Mouse (Mus musculus): Measurements from ENCODE around the gene Rapsn. TPM values are rescaled to one million over a fixed set of nuclear protein-coding genes. Genes with fewer than 3 reads are reported as not detected.

Gene Rapsn
- polyA plus RNA-seq, 1 experiment from 2014 or later: 0.48 TPM

DNA sequence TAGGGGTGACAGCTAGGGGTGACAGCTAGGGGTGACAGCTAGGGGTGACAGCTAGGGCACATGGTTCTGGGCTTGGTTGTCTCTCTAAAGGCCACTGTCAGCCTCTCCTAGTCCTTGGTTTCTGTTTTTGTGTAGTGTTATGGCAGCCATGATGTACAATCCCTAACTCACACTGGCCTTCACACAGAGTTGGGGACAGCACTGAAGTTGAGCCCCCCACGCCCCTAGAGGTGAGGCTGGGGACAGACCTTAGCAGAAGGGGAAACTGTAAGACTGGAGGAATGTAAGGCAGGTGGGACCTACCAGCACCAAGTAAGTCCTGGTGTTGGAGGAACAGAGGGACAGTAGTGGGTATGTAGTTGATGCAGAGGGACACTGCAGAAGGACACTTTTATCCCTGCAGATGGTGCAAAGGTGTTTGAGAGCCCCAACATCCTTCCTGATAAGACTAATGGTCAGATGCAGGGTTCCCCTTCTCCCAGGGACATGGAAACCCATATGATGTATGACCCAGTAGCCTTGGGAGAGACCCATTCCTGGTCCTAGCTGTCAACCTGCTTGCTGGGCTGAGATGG, 48.0 kb downstream of the Rapsn start:
- H3K9me3 ChIP-seq: no peaks in the 10 kb centered on the region
- no peak overlapping the region for H3K4me3 ChIP-seq (replicated peaks)
- H3K27me3 ChIP-seq: no peaks in the 10 kb centered on the region
- ATAC-seq: no peak
- WGBS: 43% methylated on average over 1 of the region's 1 CpGs
- no peak overlapping the region for H3K27ac ChIP-seq
- H3K4me1 ChIP-seq (replicated peaks): peaks cover 6% of the 10 kb centered on the region
- H3K9ac ChIP-seq (replicated peaks): no peak overlapping the region
- no peaks in the 10 kb centered on the region for H3K36me3 ChIP-seq
- no peak overlapping the region for H3K4me2 ChIP-seq (replicated peaks)

GRCm38 (mm10) chr2:91084179-91084820, 48.9 kb downstream of the Rapsn start:
- 83% methylated on average over 15 of the region's 15 CpGs for whole genome bisulfite sequencing
- no peak for ATAC-seq
- no peak overlapping the region for H3K4me3 ChIP-seq (replicated peaks)
- no peak overlapping the region for H3K27ac ChIP-seq
- H3K4me2 ChIP-seq (replicated peaks): no peak overlapping the region
- no peaks in the 10 kb centered on the region for H3K27me3 ChIP-seq
- no peak overlapping the region for H3K9ac ChIP-seq (replicated peaks)
- no peaks in the 10 kb centered on the region for H3K9me3 ChIP-seq
- H3K4me1 ChIP-seq (replicated peaks): no peaks in the 10 kb centered on the region
- H3K36me3 ChIP-seq: no peaks in the 10 kb centered on the region

GRCm38 (mm10) chr2:91085494-91086391, 50.3 kb downstream of the Rapsn start:
- H3K4me1 ChIP-seq (replicated peaks): no peaks in the 10 kb centered on the region
- H3K4me2 ChIP-seq (replicated peaks): no peak overlapping the region
- no peak overlapping the region for H3K4me3 ChIP-seq (replicated peaks)
- H3K9me3 ChIP-seq: no peaks in the 10 kb centered on the region
- 86% methylated on average over 14 of the region's 14 CpGs for WGBS
- no peaks in the 10 kb centered on the region for H3K27me3 ChIP-seq
- H3K9ac ChIP-seq (replicated peaks): no peak overlapping the region
- H3K27ac ChIP-seq: no peak overlapping the region
- no peak for ATAC-seq
- no peaks in the 10 kb centered on the region for H3K36me3 ChIP-seq

DNA sequence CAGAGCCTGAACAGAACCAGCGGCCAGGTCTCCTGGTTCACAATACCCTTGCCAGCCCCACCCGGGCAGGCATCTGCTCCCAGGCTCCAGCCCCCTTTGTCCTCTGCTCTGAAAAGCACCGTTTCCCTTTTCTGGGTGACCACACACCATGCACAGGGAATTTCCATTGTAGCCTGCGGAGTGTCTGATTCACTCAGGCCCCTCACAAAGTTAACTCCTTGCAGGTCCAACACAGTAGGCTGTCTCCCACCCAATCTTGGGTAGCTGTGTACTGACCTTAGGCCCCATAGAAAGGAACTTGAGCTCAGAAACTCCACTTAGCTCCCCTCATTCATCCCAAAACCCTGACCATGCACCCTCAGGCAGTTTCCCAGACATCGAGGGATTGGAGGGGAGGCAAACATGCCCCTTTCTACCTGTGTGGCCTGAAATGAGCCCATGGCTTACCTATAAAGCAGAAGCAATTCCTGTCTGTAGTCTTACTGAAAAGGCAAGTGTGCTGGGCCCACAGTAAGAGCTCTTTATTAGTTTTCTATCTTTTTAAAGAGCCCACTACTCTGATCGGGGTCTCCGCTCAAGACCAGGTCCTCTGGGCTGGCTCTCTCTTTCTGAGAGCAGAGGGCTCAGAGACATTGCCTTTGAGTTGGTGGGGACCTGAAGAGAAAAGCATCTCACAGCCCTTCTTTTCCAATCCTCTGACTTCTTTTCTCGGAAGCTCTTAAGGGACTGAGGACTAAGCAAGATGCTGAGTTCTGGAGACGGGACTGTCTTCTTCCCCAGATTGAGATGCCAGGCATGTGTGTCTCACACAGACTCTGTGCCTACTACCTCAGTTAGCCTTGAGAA, 51.2 kb downstream of the Rapsn start:
- H3K27ac ChIP-seq: no peak overlapping the region
- H3K9ac ChIP-seq (replicated peaks): no peak overlapping the region
- H3K4me2 ChIP-seq (replicated peaks): no peak overlapping the region
- H3K4me1 ChIP-seq (replicated peaks): no peaks in the 10 kb centered on the region
- H3K9me3 ChIP-seq: no peaks in the 10 kb centered on the region
- no peaks in the 10 kb centered on the region for H3K27me3 ChIP-seq
- no peaks in the 10 kb centered on the region for H3K36me3 ChIP-seq
- WGBS: 58% methylated on average over 9 of the region's 9 CpGs
- no peak for ATAC-seq
- no peak overlapping the region for H3K4me3 ChIP-seq (replicated peaks)

DNA sequence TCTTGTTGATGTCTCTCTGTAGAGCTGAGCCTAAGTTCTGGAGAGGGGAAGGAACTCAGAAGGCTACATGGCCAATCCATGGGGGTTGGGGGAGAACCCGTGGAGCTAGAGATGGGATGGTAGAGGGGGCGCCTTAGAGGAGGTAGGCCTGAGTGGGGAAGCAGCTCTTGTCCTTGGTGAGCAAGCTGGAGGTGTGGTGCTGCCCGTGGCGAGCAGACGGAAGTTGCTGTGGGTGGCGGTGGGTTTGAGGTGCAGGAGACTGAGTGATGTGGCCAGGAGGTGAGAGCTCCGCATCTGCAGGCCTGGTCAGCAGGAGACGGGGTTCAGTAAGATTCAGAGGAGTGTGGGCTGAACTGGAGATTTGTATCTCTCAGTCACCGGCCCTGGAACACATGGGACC, 52.0 kb downstream of the Rapsn start:
- Histone ChIP-seq H3K4me3 (replicated peaks) (no peak overlapping the region), H3K9me3 (no peaks in the 10 kb centered on the region), H3K27me3 (no peaks in the 10 kb centered on the region), H3K4me1 (replicated peaks) (no peaks in the 10 kb centered on the region), H3K4me2 (replicated peaks) (no peak overlapping the region), H3K27ac (no peak overlapping the region), H3K36me3 (no peaks in the 10 kb centered on the region), H3K9ac (replicated peaks) (no peak overlapping the region)
- WGBS: 88% methylated on average over 9 of the region's 9 CpGs
- ATAC-seq: no peak

- WGBS: 82% methylated on average over 9 of the region's 9 CpGs
Measured at GRCm38 (mm10) chr2:91088987-91089386, 53.6 kb downstream of the Rapsn start.

DNA sequence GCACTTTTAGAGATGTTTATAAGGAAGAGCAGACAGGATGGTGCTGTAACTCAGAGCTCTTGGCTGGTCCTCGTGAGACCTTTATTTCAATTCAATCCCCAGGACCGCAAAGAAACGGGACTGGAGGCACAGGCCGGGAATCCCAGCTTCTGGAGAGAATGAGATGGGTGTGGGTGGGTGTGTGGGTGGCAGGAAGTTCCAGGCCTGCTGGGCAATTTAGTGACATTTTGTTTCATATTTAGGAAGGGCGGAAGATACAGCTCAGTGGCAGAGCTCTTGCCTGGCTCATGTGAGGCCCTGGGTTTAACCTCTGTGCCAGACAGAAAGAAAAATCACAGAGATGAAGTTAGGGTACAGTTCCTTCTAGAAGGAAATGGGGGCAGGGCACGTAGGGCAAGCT, 54.8 kb downstream of the Rapsn start:
- Histone ChIP-seq H3K9ac (replicated peaks) (no peak overlapping the region), H3K4me2 (replicated peaks) (no peak overlapping the region), H3K9me3 (no peaks in the 10 kb centered on the region), H3K4me1 (replicated peaks) (no peaks in the 10 kb centered on the region), H3K4me3 (replicated peaks) (no peak overlapping the region), H3K36me3 (no peaks in the 10 kb centered on the region), H3K27ac (no peak overlapping the region), H3K27me3 (no peaks in the 10 kb centered on the region)
- no peak for ATAC-seq
- WGBS: 79% methylated on average over 6 of the region's 6 CpGs

More at GRCm38 (mm10) chr2:91088987-91089386, 53.6 kb downstream of the Rapsn start:
- H3K36me3 ChIP-seq: no peaks in the 10 kb centered on the region
- H3K9ac ChIP-seq (replicated peaks): no peak overlapping the region
- no peaks in the 10 kb centered on the region for H3K27me3 ChIP-seq
- no peaks in the 10 kb centered on the region for H3K9me3 ChIP-seq
- H3K4me2 ChIP-seq (replicated peaks): no peak overlapping the region
- no peaks in the 10 kb centered on the region for H3K4me1 ChIP-seq (replicated peaks)
- no peak for ATAC-seq
- no peak overlapping the region for H3K4me3 ChIP-seq (replicated peaks)
- H3K27ac ChIP-seq: no peak overlapping the region

DNA sequence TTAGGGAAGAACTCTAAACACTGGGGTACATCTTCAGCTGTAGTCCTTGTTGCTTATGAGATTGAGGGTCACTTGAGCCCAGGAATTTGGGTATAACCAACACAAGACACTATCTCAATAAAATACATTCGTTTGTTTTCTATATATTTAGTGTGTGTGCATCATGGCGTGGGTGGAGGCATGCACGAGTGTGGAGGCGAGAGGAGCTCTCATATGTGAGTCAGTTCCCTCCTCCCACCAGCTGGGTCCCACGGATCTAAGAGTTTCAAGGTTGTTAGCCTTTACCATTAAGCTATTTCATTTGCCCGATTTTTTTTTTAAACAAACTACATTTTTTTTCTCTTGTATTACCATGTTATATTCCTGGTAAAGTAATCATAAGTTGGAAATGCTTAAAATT, 55.4 kb downstream of the Rapsn start:
- H3K27me3 ChIP-seq: no peaks in the 10 kb centered on the region
- no peak overlapping the region for H3K27ac ChIP-seq
- H3K4me3 ChIP-seq (replicated peaks): no peak overlapping the region
- WGBS: 79% methylated on average over 6 of the region's 6 CpGs
- no peak for ATAC-seq
- H3K4me1 ChIP-seq (replicated peaks): no peaks in the 10 kb centered on the region
- H3K4me2 ChIP-seq (replicated peaks): no peak overlapping the region
- no peak overlapping the region for H3K9ac ChIP-seq (replicated peaks)
- no peaks in the 10 kb centered on the region for H3K36me3 ChIP-seq
- no peaks in the 10 kb centered on the region for H3K9me3 ChIP-seq

Other genes starting within 250 kb of the Rapsn start
- gene Mtch2, start 188.5 kb upstream of the Rapsn start, polyA plus RNA-seq (2015; fragmentation: Nextera tagmentation; extraction: Ambion mirVana): 246 and 259 TPM in 2 replicates
- gene C1qtnf4, start 149.8 kb upstream of the Rapsn start, polyA plus RNA-seq (2015; fragmentation: Nextera tagmentation; extraction: Ambion mirVana): 18.1 and 27.3 TPM in 2 replicates
- gene Kbtbd4, start 130.9 kb upstream of the Rapsn start, polyA plus RNA-seq (2015; fragmentation: Nextera tagmentation; extraction: Ambion mirVana): 63.1 and 64.2 TPM in 2 replicates
- gene Ndufs3, start 130.8 kb upstream of the Rapsn start, polyA plus RNA-seq (2015; fragmentation: Nextera tagmentation; extraction: Ambion mirVana): 210 TPM in 2 replicates
- 137 and 140 TPM in 2 replicates for gene Celf1, start 95.2 kb upstream of the Rapsn start, polyA plus RNA-seq (2015; fragmentation: Nextera tagmentation; extraction: Ambion mirVana)
- gene Psmc3, start 18.4 kb downstream of the Rapsn start, polyA plus RNA-seq (2015; fragmentation: Nextera tagmentation; extraction: Ambion mirVana): 251 and 254 TPM in 2 replicates
- 25.0 and 29.4 TPM in 2 replicates for gene Slc39a13, start 34.8 kb downstream of the Rapsn start, polyA plus RNA-seq (2015; fragmentation: Nextera tagmentation; extraction: Ambion mirVana)
- 1.8 and 3.0 TPM in 2 replicates for gene Spi1, start 46.8 kb downstream of the Rapsn start, polyA plus RNA-seq (2015; fragmentation: Nextera tagmentation; extraction: Ambion mirVana)
- gene Mybpc3, start 82.5 kb downstream of the Rapsn start, polyA plus RNA-seq (2015; fragmentation: Nextera tagmentation; extraction: Ambion mirVana): not detected in 2 replicates
- gene Madd, start 148.2 kb downstream of the Rapsn start, polyA plus RNA-seq (2015; fragmentation: Nextera tagmentation; extraction: Ambion mirVana): 56.0 and 58.0 TPM in 2 replicates
- gene Nr1h3, start 167.2 kb downstream of the Rapsn start, polyA plus RNA-seq (2015; fragmentation: Nextera tagmentation; extraction: Ambion mirVana): 1.6 and 2.1 TPM in 2 replicates
- 38.3 and 42.7 TPM in 2 replicates for gene Acp2, start 167.3 kb downstream of the Rapsn start, polyA plus RNA-seq (2015; fragmentation: Nextera tagmentation; extraction: Ambion mirVana)
- gene Ddb2, start 201.4 kb downstream of the Rapsn start, polyA plus RNA-seq (2015; fragmentation: Nextera tagmentation; extraction: Ambion mirVana): 15.1 TPM in 2 replicates
- 15.6 and 16.2 TPM in 2 replicates for gene Pacsin3, start 220.3 kb downstream of the Rapsn start, polyA plus RNA-seq (2015; fragmentation: Nextera tagmentation; extraction: Ambion mirVana)
- gene Arfgap2, start 229.4 kb downstream of the Rapsn start, polyA plus RNA-seq (2015; fragmentation: Nextera tagmentation; extraction: Ambion mirVana): 82.6 and 84.5 TPM in 2 replicates

Measured in midbrain, embryonic 13.5 days (tissue).